Mouse (Mus musculus): ENCODE data around the gene Zfhx3. TPM values are rescaled to one million over a fixed set of nuclear protein-coding genes. Genes with fewer than 3 reads are reported as not detected.

The Zfhx3 gene
- polyA plus RNA-seq, 1 experiment from 2014 or later, result 38.7 TPM

GRCm38 (mm10) chr8:108780766-108781165, 838.3 kb downstream of the Zfhx3 start:
- H3K9me3 ChIP-seq, result no peaks in the 10 kb centered on the region

GRCm38 (mm10) chr8:108781192-108781591, 838.7 kb downstream of the Zfhx3 start:
- Histone ChIP-seq H3K4me3 (no peak overlapping the region), H3K4me2 (replicated peaks) (no peak overlapping the region), H3K4me1 (peaks cover 23% of the 10 kb centered on the region), H3K27ac (no peak overlapping the region), H3K9me3 (no peaks in the 10 kb centered on the region), H3K9ac (no peak overlapping the region), H3K36me3 (no peaks in the 10 kb centered on the region), H3K27me3 (replicated peaks) (no peaks in the 10 kb centered on the region)
- WGBS, result 74% methylated on average over 5 of the region's 5 CpGs
- no peak for ATAC-seq (ENCODE audit: low FRiP score, low read depth)

More at GRCm38 (mm10) chr8:108780766-108781165, 838.3 kb downstream of the Zfhx3 start:
- peaks cover 26% of the 10 kb centered on the region for H3K4me1 ChIP-seq
- no peaks in the 10 kb centered on the region for H3K36me3 ChIP-seq
- H3K9ac ChIP-seq, result no peak overlapping the region
- no peak for ATAC-seq (ENCODE audit: low FRiP score, low read depth)
- no peaks in the 10 kb centered on the region for H3K27me3 ChIP-seq (replicated peaks)
- H3K27ac ChIP-seq, result no peak overlapping the region
- WGBS, result 94% methylated on average over 6 of the region's 6 CpGs
- no peak overlapping the region for H3K4me3 ChIP-seq
- H3K4me2 ChIP-seq (replicated peaks), result no peak overlapping the region

- Histone ChIP-seq H3K36me3 (no peaks in the 10 kb centered on the region), H3K4me2 (replicated peaks) (no peak overlapping the region), H3K9me3 (no peaks in the 10 kb centered on the region), H3K4me3 (no peak overlapping the region), H3K27ac (no peak overlapping the region), H3K27me3 (replicated peaks) (no peaks in the 10 kb centered on the region), H3K4me1 (peaks cover 12% of the 10 kb centered on the region), H3K9ac (no peak overlapping the region)
- ATAC-seq (ENCODE audit: low FRiP score, low read depth), result no peak
- WGBS, result 76% methylated on average over 10 of the region's 10 CpGs
These were observed 840.7 kb downstream of the Zfhx3 start for GRCm38 (mm10) chr8:108783155-108783554.

DNA sequence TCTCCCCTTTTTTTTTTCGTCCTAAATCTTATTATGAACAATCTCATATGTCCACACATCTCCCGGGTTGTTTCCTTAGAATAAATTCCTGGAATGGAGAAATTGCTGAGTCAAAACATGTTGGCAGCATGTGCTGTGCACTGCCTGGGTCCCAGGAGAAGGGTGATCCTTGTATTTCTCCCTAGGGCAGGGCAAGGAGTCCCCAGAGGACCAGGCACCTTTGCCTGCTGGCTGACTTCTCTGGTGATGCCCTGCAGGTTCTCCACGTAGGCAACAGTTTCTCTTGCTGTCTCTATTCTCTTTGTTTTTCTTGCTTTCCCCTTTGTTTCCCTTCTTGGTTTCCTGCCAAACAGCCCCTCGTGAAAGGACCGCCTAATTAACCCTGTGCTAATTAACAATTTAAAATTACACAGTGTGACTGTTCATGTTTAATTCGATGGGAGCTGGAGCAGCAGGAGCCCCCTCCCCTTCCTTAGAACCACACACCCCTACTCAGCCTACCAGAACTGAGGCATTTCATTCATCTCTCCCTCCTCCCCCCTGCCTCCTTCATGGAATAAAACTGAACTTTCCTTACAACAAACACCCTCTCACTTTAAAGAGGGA, 845.8 kb downstream of the Zfhx3 start:
- peak; percentile 78 for ATAC-seq (ENCODE audit: low FRiP score, low read depth)
- H3K9me3 ChIP-seq, result peaks cover 12% of the 10 kb centered on the region
- H3K27me3 ChIP-seq (replicated peaks), result no peaks in the 10 kb centered on the region
- no peak overlapping the region for H3K27ac ChIP-seq
- WGBS, result 27% methylated on average over 6 of the region's 6 CpGs
- peaks cover 15% of the 10 kb centered on the region for H3K36me3 ChIP-seq
- peaks cover 36% of the 10 kb centered on the region for H3K4me1 ChIP-seq
- no peak overlapping the region for H3K4me3 ChIP-seq
- no peak overlapping the region for H3K4me2 ChIP-seq (replicated peaks)
- no peak overlapping the region for H3K9ac ChIP-seq

DNA sequence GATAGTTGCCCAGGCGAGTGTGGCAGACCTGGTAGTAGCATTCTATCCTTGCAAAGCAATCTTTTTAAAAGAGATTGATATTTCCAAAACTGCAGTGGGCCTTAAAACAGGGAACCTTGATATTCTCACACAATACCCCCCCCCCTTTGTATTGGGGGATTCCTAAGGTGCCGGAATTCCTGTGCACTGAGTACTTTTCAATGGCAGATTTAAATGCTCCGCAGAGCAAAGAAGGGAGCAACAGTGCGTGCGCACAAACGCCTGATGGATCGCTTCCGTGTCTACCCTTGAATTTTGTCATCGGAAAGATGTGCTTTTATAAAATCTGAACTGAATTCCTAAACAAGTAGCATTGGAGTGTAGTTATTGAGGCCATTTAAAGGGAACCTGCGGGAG, 846.3 kb downstream of the Zfhx3 start:
- peak overlapping the region; percentile 14; the same call in 1 of the 2 replicates for H3K4me2 ChIP-seq (replicated peaks)
- 37% methylated on average over 10 of the region's 10 CpGs for WGBS
- H3K9ac ChIP-seq, result no peak overlapping the region
- peaks cover 36% of the 10 kb centered on the region for H3K4me1 ChIP-seq
- no peaks in the 10 kb centered on the region for H3K27me3 ChIP-seq (replicated peaks)
- no peak overlapping the region for H3K4me3 ChIP-seq
- H3K36me3 ChIP-seq, result peaks cover 20% of the 10 kb centered on the region
- no peak; the same call in 1 of the 2 replicates for ATAC-seq (ENCODE audit: low FRiP score, low read depth)
- peaks cover 17% of the 10 kb centered on the region for H3K9me3 ChIP-seq
- H3K27ac ChIP-seq, result no peak overlapping the region

DNA sequence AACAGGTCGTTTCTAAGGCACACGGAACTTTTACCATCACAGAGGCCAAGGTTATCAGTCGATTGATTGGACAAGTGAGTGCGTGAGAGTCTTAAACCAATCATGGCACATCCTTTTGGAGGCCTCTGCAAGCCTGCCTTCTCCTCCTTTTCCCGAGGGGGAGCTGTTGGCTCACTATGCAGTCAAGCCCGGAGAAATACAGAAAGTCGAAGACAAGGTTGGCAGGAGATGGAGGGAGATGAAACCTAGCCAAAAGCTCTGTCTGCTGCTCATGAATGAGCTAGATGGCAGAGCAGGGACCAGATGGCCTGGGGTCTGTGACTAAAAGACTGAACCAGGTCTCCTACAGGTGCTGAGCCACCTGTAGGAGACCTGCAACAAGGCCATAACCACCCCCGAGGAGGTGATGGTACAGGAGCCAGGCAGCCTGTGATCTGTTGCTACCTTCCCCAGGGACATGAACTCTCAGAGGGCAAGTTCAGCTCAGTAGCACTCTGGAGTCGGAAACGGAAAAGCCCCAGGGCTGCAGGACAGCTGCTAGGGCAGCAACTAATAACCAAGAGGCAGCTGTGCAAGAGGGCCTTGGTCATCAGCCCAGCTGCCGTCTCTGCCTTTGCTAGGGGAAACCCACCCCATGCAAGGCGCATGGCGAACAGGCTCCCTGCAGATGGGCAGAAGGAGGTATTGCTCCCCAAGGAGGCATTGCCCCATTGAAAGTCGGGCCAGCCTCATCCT, 848.3 kb downstream of the Zfhx3 start:
- Histone ChIP-seq H3K4me3 (no peak overlapping the region), H3K9me3 (peaks cover 29% of the 10 kb centered on the region), H3K27me3 (replicated peaks) (no peaks in the 10 kb centered on the region), H3K4me2 (replicated peaks) (no peak overlapping the region), H3K27ac (no peak overlapping the region), H3K36me3 (peaks cover 39% of the 10 kb centered on the region), H3K4me1 (peaks cover 36% of the 10 kb centered on the region), H3K9ac (no peak overlapping the region)
- 64% methylated on average over 14 of the region's 14 CpGs for WGBS
- no peak for ATAC-seq (ENCODE audit: low FRiP score, low read depth)

DNA sequence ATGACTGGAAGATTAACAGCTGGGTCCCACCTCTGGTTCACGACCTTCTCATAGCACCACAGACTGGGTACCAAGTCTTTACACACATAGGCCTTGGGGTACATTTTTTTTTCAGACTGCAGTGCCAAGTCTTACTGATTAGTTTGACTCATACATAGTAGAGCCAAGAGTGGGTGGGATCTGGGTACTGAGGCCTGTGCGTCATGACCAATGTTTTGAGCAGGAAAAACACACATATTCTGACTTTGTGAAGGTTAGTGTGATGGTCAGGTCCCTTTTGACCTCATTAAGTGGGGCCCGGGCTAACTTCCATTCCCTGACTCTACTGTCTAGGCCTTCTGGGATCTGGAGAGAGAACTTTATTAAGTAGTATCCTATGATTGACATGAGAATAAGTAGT, 853.6 kb downstream of the Zfhx3 start:
- WGBS, result 97% methylated on average over 3 of the region's 3 CpGs
- Histone ChIP-seq H3K36me3 (peaks cover 57% of the 10 kb centered on the region), H3K4me2 (replicated peaks) (no peak overlapping the region), H3K27me3 (replicated peaks) (no peaks in the 10 kb centered on the region), H3K27ac (no peak overlapping the region), H3K4me1 (peaks cover 21% of the 10 kb centered on the region), H3K9me3 (peaks cover 29% of the 10 kb centered on the region), H3K4me3 (no peak overlapping the region), H3K9ac (no peak overlapping the region)
- ATAC-seq (ENCODE audit: low FRiP score, low read depth), result no peak

GRCm38 (mm10) chr8:108796882-108797281, 854.4 kb downstream of the Zfhx3 start:
- Histone ChIP-seq H3K4me1 (peaks cover 20% of the 10 kb centered on the region), H3K9me3 (peaks cover 29% of the 10 kb centered on the region), H3K4me2 (replicated peaks) (no peak overlapping the region), H3K4me3 (no peak overlapping the region), H3K36me3 (peaks cover 64% of the 10 kb centered on the region), H3K9ac (no peak overlapping the region), H3K27ac (no peak overlapping the region), H3K27me3 (replicated peaks) (no peaks in the 10 kb centered on the region)
- ATAC-seq (ENCODE audit: low FRiP score, low read depth), result no peak
- WGBS, result 78% methylated on average over 3 of the region's 3 CpGs

GRCm38 (mm10) chr8:108798012-108798411, 855.6 kb downstream of the Zfhx3 start:
- H3K9ac ChIP-seq, result no peak overlapping the region
- H3K36me3 ChIP-seq, result peaks cover 60% of the 10 kb centered on the region
- ATAC-seq (ENCODE audit: low FRiP score, low read depth), result peak; percentile 44; the same call in 1 of the 2 replicates
- H3K4me3 ChIP-seq, result no peak overlapping the region
- 54% methylated on average over 12 of the region's 12 CpGs for WGBS
- H3K4me2 ChIP-seq (replicated peaks), result no peak overlapping the region
- no peak overlapping the region for H3K27ac ChIP-seq
- peaks cover 25% of the 10 kb centered on the region for H3K4me1 ChIP-seq
- H3K27me3 ChIP-seq (replicated peaks), result no peaks in the 10 kb centered on the region
- peaks cover 19% of the 10 kb centered on the region for H3K9me3 ChIP-seq

- WGBS, result 93% methylated on average over 6 of the region's 6 CpGs
- Histone ChIP-seq H3K4me1 (peaks cover 25% of the 10 kb centered on the region), H3K4me3 (no peak overlapping the region), H3K27me3 (replicated peaks) (no peaks in the 10 kb centered on the region), H3K27ac (no peak overlapping the region), H3K9ac (no peak overlapping the region), H3K9me3 (peaks cover 6% of the 10 kb centered on the region; the same call in 1 of the 2 replicates), H3K4me2 (replicated peaks) (no peak overlapping the region), H3K36me3 (peaks cover 52% of the 10 kb centered on the region)
- no peak for ATAC-seq (ENCODE audit: low FRiP score, low read depth)
These were observed 856.8 kb downstream of the Zfhx3 start for GRCm38 (mm10) chr8:108799250-108799649.

DNA sequence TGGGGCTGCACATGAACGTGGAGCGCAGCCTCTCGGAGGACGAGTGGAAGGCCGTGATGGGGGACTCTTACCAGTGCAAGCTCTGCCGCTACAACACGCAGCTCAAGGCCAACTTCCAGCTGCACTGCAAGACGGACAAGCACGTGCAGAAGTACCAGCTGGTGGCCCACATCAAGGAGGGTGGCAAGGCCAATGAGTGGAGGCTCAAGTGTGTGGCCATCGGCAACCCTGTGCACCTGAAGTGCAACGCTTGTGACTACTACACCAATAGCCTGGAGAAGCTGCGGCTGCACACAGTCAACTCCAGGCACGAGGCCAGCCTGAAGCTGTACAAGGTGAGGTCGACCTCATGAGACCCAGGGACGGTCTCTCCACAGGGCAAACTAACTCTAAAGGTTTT, 857.9 kb downstream of the Zfhx3 start:
- WGBS, result 94% methylated on average over 15 of the region's 15 CpGs

GRCm38 (mm10) chr8:108803017-108803416, 860.6 kb downstream of the Zfhx3 start:
- Histone ChIP-seq H3K4me2 (replicated peaks) (no peak overlapping the region), H3K27ac (no peak overlapping the region), H3K36me3 (peaks cover 35% of the 10 kb centered on the region), H3K27me3 (replicated peaks) (no peaks in the 10 kb centered on the region), H3K9ac (no peak overlapping the region), H3K4me3 (no peak overlapping the region), H3K9me3 (no peaks in the 10 kb centered on the region), H3K4me1 (peaks cover 14% of the 10 kb centered on the region)
- WGBS, result 74% methylated on average over 6 of the region's 6 CpGs
- ATAC-seq (ENCODE audit: low FRiP score, low read depth), result no peak

More for the DNA sequence above, 857.9 kb downstream of the Zfhx3 start:
- Histone ChIP-seq H3K9ac (no peak overlapping the region), H3K9me3 (no peaks in the 10 kb centered on the region), H3K4me1 (peaks cover 25% of the 10 kb centered on the region), H3K27ac (no peak overlapping the region), H3K27me3 (replicated peaks) (no peaks in the 10 kb centered on the region), H3K4me2 (replicated peaks) (no peak overlapping the region), H3K36me3 (peaks cover 41% of the 10 kb centered on the region), H3K4me3 (no peak overlapping the region)
- ATAC-seq (ENCODE audit: low FRiP score, low read depth), result no peak

Data from neural tube, embryonic 12.5 days (tissue).